Mouse (Mus musculus) lung, embryonic 16.5 days (tissue): ENCODE results near the gene BC107364. TPM values are rescaled to one million over a fixed set of nuclear protein-coding genes. Genes with fewer than 3 reads are reported as not detected.
"Not testable (repeated sequence)": the region's sequence is repeated elsewhere in the genome, so short reads cannot be mapped to it uniquely, and the experiment has no call there.

Experiments used
- ATAC-seq: fragments of 200-750 bp; cut with Nextera tagmentation; 2 replicates; pipeline ENCODE4 v1.8.0; 2017; ENCODE audit warnings: low read depth, mild to moderate bottlenecking, moderate library complexity
- H3K27ac ChIP-seq: fragments of 300-500 bp; sonication (generic); 2 replicates; pipeline ENCODE4 v1.5.1; 2014; ENCODE audit warnings: mild to moderate bottlenecking, control low read depth, low read length
- H3K27me3 ChIP-seq: fragments of 300-500 bp; sonication (generic); 2 replicates; pipeline ENCODE4 v1.6.1; 2014; ENCODE audit warnings: low read depth, low read length, mixed read lengths; ENCODE audit not compliant: control insufficient read depth, insufficient read depth
- H3K36me3 ChIP-seq: fragments of 300-500 bp; sonication (generic); 2 replicates; pipeline ENCODE4 v1.6.1; 2014; ENCODE audit warnings: low read length; ENCODE audit not compliant: control insufficient read depth, insufficient read depth
- H3K4me1 ChIP-seq: fragments of 300-500 bp; sonication (generic); replicated peaks from 2 replicates; pipeline ENCODE4 v1.6.1; 2014; ENCODE audit warnings: low read length, mixed read lengths; ENCODE audit not compliant: control insufficient read depth, insufficient read depth
- H3K4me2 ChIP-seq: fragments of 300-500 bp; sonication (generic); 2 replicates; pipeline ENCODE4 v1.6.1; 2014; ENCODE audit warnings: low read depth, low read length, control low read depth
- H3K4me3 ChIP-seq: fragments of 300-500 bp; sonication (generic); 2 replicates; pipeline ENCODE4 v1.5.1; 2014; ENCODE audit warnings: mild to moderate bottlenecking, low read length, control low read depth
- H3K9ac ChIP-seq: fragments of 300-500 bp; sonication (generic); 2 replicates; pipeline ENCODE4 v1.6.1; 2014; ENCODE audit warnings: low read length, control low read depth
- H3K9me3 ChIP-seq: fragments of 300-500 bp; sonication (generic); 2 replicates; pipeline ENCODE4 v1.6.1; 2016; ENCODE audit warnings: low read length; ENCODE audit not compliant: control insufficient read depth
- WGBS: fragments of 180-500 bp; shearing (Covaris S2); extraction: QIAGEN DNeasy Blood & Tissue Kit; methylation state at CpG from one replicate; pipeline ENCODE4 v1.1.7; 2014; 5-methylcytosine and 5-hydroxymethylcytosine counted together
- polyA plus RNA-seq: library from polyadenylated mRNA; unstranded; fragments of >200 nt; fragmentation: Nextera tagmentation; extraction: Ambion mirVana; gene quantifications from 2 replicates; pipeline ENCODE4 v1.2.1, GENCODE M21; 2015

The BC107364 gene
- polyA plus RNA-seq, 1 experiment from 2014 or later: 0.30 TPM

DNA sequence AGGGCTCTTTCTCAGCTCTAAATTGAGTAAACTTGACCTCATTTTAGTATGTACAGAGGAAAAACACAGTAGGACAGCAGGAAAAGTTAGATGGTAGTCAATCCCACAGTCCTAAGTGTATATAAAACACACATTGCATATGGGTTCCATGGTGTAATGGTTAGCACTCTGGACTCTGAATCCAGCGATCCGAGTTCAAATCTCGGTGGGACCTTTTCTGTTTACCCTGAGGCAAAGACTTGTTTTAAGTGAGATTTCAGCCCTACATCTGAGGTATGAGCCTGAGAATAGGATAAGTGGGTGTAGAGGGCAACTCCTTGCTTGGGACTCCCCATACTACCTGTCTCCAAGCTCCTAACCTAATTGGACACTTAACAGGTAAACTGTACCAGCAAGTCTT is 27.1 kb upstream of the BC107364 start:
- no peak overlapping the region for H3K4me2 ChIP-seq
- H3K9ac ChIP-seq: no peak overlapping the region
- H3K4me1 ChIP-seq: 0 out of 2 replicates have a peak, but pooled peaks cover 5% of the 10 kb centered on the region
- H3K9me3 ChIP-seq: no peaks in the 10 kb centered on the region
- H3K27me3 ChIP-seq: peaks cover 27% of the 10 kb centered on the region
- ATAC-seq: no peak
- H3K36me3 ChIP-seq: no peaks in the 10 kb centered on the region
- no peak overlapping the region for H3K4me3 ChIP-seq
- H3K27ac ChIP-seq: no peak overlapping the region
- 22% methylated on average over 3 of the region's 3 CpGs for WGBS

DNA sequence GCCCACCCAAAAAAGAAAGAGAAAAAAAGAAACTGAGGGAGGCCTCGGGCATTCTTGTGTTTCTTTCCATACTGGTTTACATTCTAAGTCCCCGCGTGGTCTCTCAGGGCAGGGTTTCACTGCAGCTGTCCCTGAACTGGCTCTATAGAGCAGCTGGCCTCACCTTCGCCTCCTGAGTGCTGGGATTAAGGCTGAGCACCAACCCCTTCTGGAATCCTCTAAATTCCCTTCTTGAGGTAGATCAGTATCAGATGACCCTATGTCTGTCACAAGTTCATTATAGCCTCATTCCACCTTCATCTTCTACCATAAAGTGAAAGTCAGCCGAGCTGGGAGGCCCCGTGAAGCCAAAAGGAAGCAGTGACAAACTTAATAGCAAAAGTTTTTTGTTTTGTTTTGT is 25.5 kb upstream of the BC107364 start:
- H3K4me1 ChIP-seq: 0 out of 2 replicates have a peak, but pooled peaks cover 5% of the 10 kb centered on the region
- peaks cover 43% of the 10 kb centered on the region for H3K27me3 ChIP-seq
- no peaks in the 10 kb centered on the region for H3K36me3 ChIP-seq
- WGBS: 64% methylated on average over 6 of the region's 6 CpGs
- H3K4me3 ChIP-seq: no peak overlapping the region
- no peaks in the 10 kb centered on the region for H3K9me3 ChIP-seq
- H3K9ac ChIP-seq: no peak overlapping the region
- ATAC-seq: no peak
- no peak overlapping the region for H3K4me2 ChIP-seq
- H3K27ac ChIP-seq: no peak overlapping the region

DNA sequence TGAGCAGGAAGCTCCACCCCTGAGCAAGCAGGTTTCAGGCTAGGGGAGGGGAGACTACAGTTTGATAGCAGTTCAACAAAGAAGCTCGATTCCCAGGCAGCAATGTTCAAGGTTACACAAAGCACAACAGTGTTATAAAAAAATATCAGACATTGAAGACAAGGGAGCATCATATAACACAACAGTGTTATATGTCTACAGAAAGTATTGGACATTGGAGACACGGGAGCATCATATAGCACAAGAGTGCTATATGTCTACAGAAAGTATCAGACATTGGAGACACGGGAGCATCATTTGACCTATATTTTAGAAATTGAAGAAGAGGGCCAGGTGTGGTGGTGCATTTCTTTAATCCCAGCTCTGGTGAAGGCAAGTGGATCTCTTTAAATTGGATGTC is 25.0 kb upstream of the BC107364 start:
- Histone ChIP-seq H3K9me3 (no peaks in the 10 kb centered on the region), H3K4me3 (no peak overlapping the region), H3K27me3 (peaks cover 46% of the 10 kb centered on the region), H3K4me2 (no peak overlapping the region), H3K4me1 (0 out of 2 replicates have a peak, but pooled peaks cover 5% of the 10 kb centered on the region), H3K9ac (no peak overlapping the region), H3K27ac (no peak overlapping the region), H3K36me3 (no peaks in the 10 kb centered on the region)
- WGBS: 38% methylated on average over 3 of the region's 3 CpGs
- no peak for ATAC-seq

DNA sequence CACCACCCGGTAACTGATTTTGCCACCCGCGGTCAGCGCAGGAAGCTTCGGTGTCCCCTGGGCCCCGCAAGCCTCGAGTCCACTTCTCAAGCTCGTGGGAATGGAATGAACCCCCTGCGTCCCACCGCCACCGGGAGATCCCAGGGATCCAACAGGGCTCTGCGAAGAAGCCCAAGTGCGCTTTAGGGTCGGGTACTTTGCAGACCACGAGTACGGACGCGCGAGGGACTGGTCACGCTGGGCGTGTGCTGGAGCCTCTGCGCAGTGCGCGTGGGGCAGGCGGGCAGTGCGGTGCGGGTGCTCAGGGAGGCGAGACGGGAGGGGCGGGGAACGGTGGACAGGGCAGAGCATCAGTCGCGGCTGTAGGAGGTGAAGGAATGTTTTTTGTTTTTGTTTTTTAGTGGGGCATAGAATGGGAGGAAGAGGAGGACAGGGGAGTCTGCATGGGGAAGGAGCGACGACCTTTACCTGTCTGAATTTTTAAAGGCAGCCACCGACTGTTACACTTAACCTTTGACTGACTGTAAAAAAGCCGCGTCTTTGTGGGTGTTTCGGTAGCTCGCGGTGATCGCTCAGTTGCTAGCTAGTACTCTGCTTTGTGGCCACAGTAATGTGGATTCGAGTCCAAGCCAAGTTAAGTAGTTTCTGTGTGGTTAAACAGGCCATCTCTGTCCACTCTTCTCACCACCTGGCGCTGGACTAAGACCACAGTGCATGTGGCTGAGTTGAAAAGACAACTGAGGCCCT is 23.0 kb upstream of the BC107364 start:
- WGBS: 3% methylated on average over 44 of the region's 44 CpGs
- Histone ChIP-seq H3K27me3 (peaks cover 50% of the 10 kb centered on the region), H3K27ac (no peak overlapping the region), H3K36me3 (no peaks in the 10 kb centered on the region), H3K9ac (peak overlapping the region; percentile 52; the same call in 1 of the 2 replicates), H3K9me3 (no peaks in the 10 kb centered on the region), H3K4me3 (peak overlapping the region; percentile 47), H3K4me2 (peak overlapping the region; percentile 71), H3K4me1 (0 out of 2 replicates have a peak, but pooled peaks cover 5% of the 10 kb centered on the region)
- ATAC-seq: no peak

DNA sequence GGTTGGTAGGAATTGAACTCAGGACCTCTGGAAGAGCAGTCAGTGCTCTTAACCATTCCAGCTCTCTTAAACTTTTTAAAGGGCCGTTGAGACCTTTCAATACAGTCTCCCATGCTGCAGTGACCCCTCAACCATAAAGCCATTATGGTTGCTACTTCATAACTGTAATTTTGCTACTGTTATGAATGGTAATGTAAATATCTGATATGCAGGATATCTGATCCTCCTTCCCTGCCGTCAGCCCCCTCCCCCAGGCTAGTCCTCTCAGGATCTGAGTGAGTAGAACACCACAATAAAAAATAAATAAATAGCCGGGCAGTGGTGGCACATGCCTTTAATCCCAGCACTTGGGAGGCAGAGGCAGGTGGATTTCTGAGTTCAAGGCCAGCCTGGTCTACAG is 21.4 kb upstream of the BC107364 start:
- not testable (repeated sequence) for H3K4me3 ChIP-seq, H3K36me3 ChIP-seq, ATAC-seq, H3K4me1 ChIP-seq, H3K9me3 ChIP-seq, H3K9ac ChIP-seq, H3K4me2 ChIP-seq, H3K27ac ChIP-seq
- peaks cover 50% of the 10 kb centered on the region for H3K27me3 ChIP-seq
- 40% methylated on average over 3 of the region's 3 CpGs for WGBS

DNA sequence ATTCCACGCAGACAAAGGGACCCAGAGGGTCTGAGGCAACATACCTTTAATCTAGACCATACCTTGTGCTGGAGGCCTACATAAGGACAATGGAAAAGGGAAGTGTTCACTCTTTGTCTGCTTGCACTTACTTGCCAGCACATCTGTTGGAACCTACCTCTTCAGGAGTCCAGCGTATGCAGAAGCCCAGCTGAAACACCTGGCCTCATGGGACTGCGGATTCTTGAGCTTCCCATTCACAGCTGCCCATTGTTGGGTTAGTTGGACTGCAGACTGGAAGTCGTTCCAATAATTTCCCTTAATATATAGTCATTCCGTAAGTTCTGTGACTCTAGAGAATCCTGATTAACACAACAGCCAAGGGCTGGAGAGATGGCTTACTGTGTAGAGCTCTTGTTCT is 20.0 kb upstream of the BC107364 start:
- Histone ChIP-seq H3K27me3 (peaks cover 40% of the 10 kb centered on the region), H3K4me1 (0 out of 2 replicates have a peak, but pooled peaks cover 5% of the 10 kb centered on the region), H3K36me3 (no peaks in the 10 kb centered on the region), H3K27ac (no peak overlapping the region), H3K9me3 (no peaks in the 10 kb centered on the region), H3K4me3 (no peak overlapping the region), H3K9ac (no peak overlapping the region), H3K4me2 (no peak overlapping the region)
- WGBS: 83% methylated on average over 5 of the region's 5 CpGs
- ATAC-seq: no peak

DNA sequence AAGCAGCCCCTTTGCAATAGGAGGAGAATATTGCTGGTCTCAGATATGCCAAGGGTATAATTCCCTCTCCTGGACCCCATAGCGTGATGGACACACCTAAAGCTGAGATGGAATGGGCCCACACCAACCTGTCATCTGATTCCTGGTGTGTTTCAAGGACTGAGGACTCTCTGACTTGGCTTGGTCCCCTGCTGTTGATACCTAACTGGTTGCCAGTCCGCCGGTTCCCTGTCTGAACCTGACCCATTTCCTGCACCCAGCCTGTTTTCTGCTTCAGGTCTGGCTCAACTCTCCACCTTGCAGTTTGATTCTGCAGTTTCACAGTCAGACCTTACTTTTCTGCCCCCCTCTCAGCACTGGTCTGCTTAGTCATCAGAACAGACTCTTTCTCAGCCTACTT is 17.5 kb upstream of the BC107364 start:
- no peak overlapping the region for H3K9ac ChIP-seq
- H3K9me3 ChIP-seq: no peaks in the 10 kb centered on the region
- H3K4me3 ChIP-seq: no peak overlapping the region
- 82% methylated on average over 3 of the region's 3 CpGs for WGBS
- H3K4me1 ChIP-seq: no peaks in the 10 kb centered on the region
- H3K36me3 ChIP-seq: no peaks in the 10 kb centered on the region
- H3K27me3 ChIP-seq: peaks cover 24% of the 10 kb centered on the region
- no peak overlapping the region for H3K27ac ChIP-seq
- H3K4me2 ChIP-seq: no peak overlapping the region
- ATAC-seq: no peak

DNA sequence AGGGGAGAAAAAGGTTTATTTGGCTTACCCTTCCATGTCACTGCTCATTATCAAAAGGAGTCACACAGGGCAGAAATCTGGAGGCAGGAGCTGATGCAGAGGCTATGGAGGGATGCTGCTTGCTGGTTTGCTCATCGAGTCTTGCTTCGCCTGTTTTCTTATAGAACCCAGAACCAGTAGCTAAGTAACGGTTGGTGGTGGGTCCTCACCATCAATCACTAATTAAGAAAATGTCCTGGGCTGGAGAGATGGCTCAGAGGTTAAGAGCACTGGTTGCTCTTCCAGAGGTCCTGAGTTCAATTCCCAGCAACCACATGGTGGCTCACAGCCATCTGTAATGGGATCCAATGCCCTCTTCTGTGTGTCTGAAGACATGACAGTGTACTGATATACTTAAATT is 16.2 kb upstream of the BC107364 start:
- ATAC-seq, H3K27ac ChIP-seq, H3K4me2 ChIP-seq, H3K4me3 ChIP-seq, H3K4me1 ChIP-seq, H3K9me3 ChIP-seq, H3K9ac ChIP-seq, H3K36me3 ChIP-seq: not testable (repeated sequence)
- WGBS: 86% methylated on average over 3 of the region's 3 CpGs
- H3K27me3 ChIP-seq: peaks cover 17% of the 10 kb centered on the region

DNA sequence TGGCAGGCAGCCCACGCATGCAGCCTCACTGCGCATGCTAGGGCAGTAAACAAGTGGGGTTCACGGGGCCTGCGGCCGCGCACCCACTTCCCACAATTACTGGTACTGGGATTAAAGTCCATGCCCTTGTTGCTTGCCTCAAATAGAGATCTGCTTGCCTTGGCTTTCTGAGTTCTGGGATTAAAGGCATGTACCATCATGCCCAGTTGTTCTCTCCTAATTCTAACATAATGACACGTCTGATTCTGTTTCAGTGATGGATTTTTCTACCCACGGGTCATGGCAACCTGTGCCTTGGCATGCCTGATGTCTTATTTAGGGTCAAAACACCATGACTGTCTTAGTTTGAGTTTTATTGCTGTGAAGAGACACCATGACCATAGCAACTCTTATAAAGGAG is 15.5 kb upstream of the BC107364 start:
- no peaks in the 10 kb centered on the region for H3K4me1 ChIP-seq
- no peaks in the 10 kb centered on the region for H3K36me3 ChIP-seq
- WGBS: 81% methylated on average over 8 of the region's 8 CpGs
- H3K4me3 ChIP-seq: no peak overlapping the region
- H3K4me2 ChIP-seq: no peak overlapping the region
- H3K27me3 ChIP-seq: peaks cover 10% of the 10 kb centered on the region
- H3K9me3 ChIP-seq: no peaks in the 10 kb centered on the region
- no peak for ATAC-seq
- no peak overlapping the region for H3K27ac ChIP-seq
- H3K9ac ChIP-seq: no peak overlapping the region
